Mouse (Mus musculus): ENCODE measurements around the gene Alkbh3.

Gene Alkbh3

GRCm38 (mm10) chr2:93963802-93964201 lies 46.8 kb downstream of the Alkbh3 start:
- no peak overlapping the region for H3K4me3 ChIP-seq (replicated peaks; ENCODE audit: low read length)
- H3K4me1 ChIP-seq (replicated peaks; ENCODE audit: low read depth, low read length): peaks cover 17% of the 10 kb centered on the region
- no peaks in the 10 kb centered on the region for H3K36me3 ChIP-seq (ENCODE audit: insufficient read depth, low read length)
- TF ChIP-seq CTCF (conservative IDR thresholded peaks at IDR 0.05; ENCODE audit: low read length) (no peak), POU5F1 (IDR thresholded peaks at IDR 0.05; ENCODE audit: borderline replicate concordance, low read length) (no peak), NANOG (IDR thresholded peaks at IDR 0.05; ENCODE audit: borderline replicate concordance, low read length) (no peak)
- peaks cover 23% of the 10 kb centered on the region for H3K27me3 ChIP-seq (ENCODE audit: insufficient read depth, low read length)
- H3K9me3 ChIP-seq (ENCODE audit: low read length): peaks cover 8% of the 10 kb centered on the region; the same call in 1 of the 2 replicates

GRCm38 (mm10) chr2:93961716-93962115 lies 48.9 kb downstream of the Alkbh3 start:
- Histone ChIP-seq H3K9me3 (ENCODE audit: low read length) (peaks cover 8% of the 10 kb centered on the region; the same call in 1 of the 2 replicates), H3K4me3 (replicated peaks; ENCODE audit: low read length) (no peak overlapping the region), H3K36me3 (ENCODE audit: insufficient read depth, low read length) (no peaks in the 10 kb centered on the region), H3K27me3 (ENCODE audit: insufficient read depth, low read length) (peaks cover 44% of the 10 kb centered on the region), H3K4me1 (replicated peaks; ENCODE audit: low read depth, low read length) (peaks cover 24% of the 10 kb centered on the region)
- TF ChIP-seq CTCF (conservative IDR thresholded peaks at IDR 0.05; ENCODE audit: low read length): no peak
- TF ChIP-seq NANOG (IDR thresholded peaks at IDR 0.05; ENCODE audit: borderline replicate concordance, low read length): no peak
- TF ChIP-seq POU5F1 (IDR thresholded peaks at IDR 0.05; ENCODE audit: borderline replicate concordance, low read length): no peak

- peaks cover 8% of the 10 kb centered on the region; the same call in 1 of the 2 replicates for H3K9me3 ChIP-seq (ENCODE audit: low read length)
- peaks cover 27% of the 10 kb centered on the region for H3K4me1 ChIP-seq (replicated peaks; ENCODE audit: low read depth, low read length)
- peaks cover 62% of the 10 kb centered on the region for H3K27me3 ChIP-seq (ENCODE audit: insufficient read depth, low read length)
- H3K36me3 ChIP-seq (ENCODE audit: insufficient read depth, low read length): no peaks in the 10 kb centered on the region
- H3K4me3 ChIP-seq (replicated peaks; ENCODE audit: low read length): no peak overlapping the region
- TF ChIP-seq CTCF (conservative IDR thresholded peaks at IDR 0.05; ENCODE audit: low read length): no peak
- no peak for TF ChIP-seq POU5F1 (IDR thresholded peaks at IDR 0.05; ENCODE audit: borderline replicate concordance, low read length)
- TF ChIP-seq NANOG (IDR thresholded peaks at IDR 0.05; ENCODE audit: borderline replicate concordance, low read length): no peak
Observed at GRCm38 (mm10) chr2:93959346-93959745, 51.3 kb downstream of the Alkbh3 start.

- peaks cover 73% of the 10 kb centered on the region for H3K27me3 ChIP-seq (ENCODE audit: insufficient read depth, low read length)
- no peak overlapping the region for H3K4me3 ChIP-seq (replicated peaks; ENCODE audit: low read length)
- peaks cover 8% of the 10 kb centered on the region; the same call in 1 of the 2 replicates for H3K9me3 ChIP-seq (ENCODE audit: low read length)
- TF ChIP-seq POU5F1 (IDR thresholded peaks at IDR 0.05; ENCODE audit: borderline replicate concordance, low read length): no peak
- TF ChIP-seq CTCF (conservative IDR thresholded peaks at IDR 0.05; ENCODE audit: low read length): no peak
- no peak for TF ChIP-seq NANOG (IDR thresholded peaks at IDR 0.05; ENCODE audit: borderline replicate concordance, low read length)
- H3K4me1 ChIP-seq (replicated peaks; ENCODE audit: low read depth, low read length): peaks cover 32% of the 10 kb centered on the region
- no peaks in the 10 kb centered on the region for H3K36me3 ChIP-seq (ENCODE audit: insufficient read depth, low read length)
Observed at GRCm38 (mm10) chr2:93958216-93958615, 52.4 kb downstream of the Alkbh3 start.

- TF ChIP-seq POU5F1 (IDR thresholded peaks at IDR 0.05; ENCODE audit: borderline replicate concordance, low read length): no peak
- TF ChIP-seq NANOG (IDR thresholded peaks at IDR 0.05; ENCODE audit: borderline replicate concordance, low read length): no peak
- TF ChIP-seq CTCF (conservative IDR thresholded peaks at IDR 0.05; ENCODE audit: low read length): no peak
- Histone ChIP-seq H3K27me3 (ENCODE audit: insufficient read depth, low read length) (peaks cover 76% of the 10 kb centered on the region), H3K9me3 (ENCODE audit: low read length) (peaks cover 8% of the 10 kb centered on the region; the same call in 1 of the 2 replicates), H3K36me3 (ENCODE audit: insufficient read depth, low read length) (no peaks in the 10 kb centered on the region), H3K4me3 (replicated peaks; ENCODE audit: low read length) (peak overlapping the region; percentile 77; the same call in 1 of the 2 replicates), H3K4me1 (replicated peaks; ENCODE audit: low read depth, low read length) (peaks cover 32% of the 10 kb centered on the region)
Observed at GRCm38 (mm10) chr2:93957785-93958175, 52.8 kb downstream of the Alkbh3 start.

GRCm38 (mm10) chr2:93956908-93957784 lies 53.5 kb downstream of the Alkbh3 start, which contains the start of gene Gm13889:
Gene Gm13889, minus strand, starts transcription at chr2:93957201.
- Histone ChIP-seq H3K4me3 (replicated peaks; ENCODE audit: low read length) (peak within 1 kb of the TSS; percentile 77), H3K9me3 (ENCODE audit: low read length) (peaks cover 8% of the 10 kb centered on the region; the same call in 1 of the 2 replicates), H3K27me3 (ENCODE audit: insufficient read depth, low read length) (peaks cover 82% of the 10 kb centered on the region), H3K4me1 (replicated peaks; ENCODE audit: low read depth, low read length) (peaks cover 32% of the 10 kb centered on the region), H3K36me3 (ENCODE audit: insufficient read depth, low read length) (no peaks in the 10 kb centered on the region)
- TF ChIP-seq CTCF (conservative IDR thresholded peaks at IDR 0.05; ENCODE audit: low read length) (no peak), NANOG (IDR thresholded peaks at IDR 0.05; ENCODE audit: borderline replicate concordance, low read length) (no peak), POU5F1 (IDR thresholded peaks at IDR 0.05; ENCODE audit: borderline replicate concordance, low read length) (no peak)

- Histone ChIP-seq H3K4me1 (replicated peaks; ENCODE audit: low read depth, low read length) (peaks cover 32% of the 10 kb centered on the region), H3K27me3 (ENCODE audit: insufficient read depth, low read length) (peaks cover 84% of the 10 kb centered on the region), H3K9me3 (ENCODE audit: low read length) (peaks cover 10% of the 10 kb centered on the region), H3K4me3 (replicated peaks; ENCODE audit: low read length) (peak overlapping the region; percentile 77), H3K36me3 (ENCODE audit: insufficient read depth, low read length) (no peaks in the 10 kb centered on the region)
- TF ChIP-seq CTCF (conservative IDR thresholded peaks at IDR 0.05; ENCODE audit: low read length) (no peak), NANOG (IDR thresholded peaks at IDR 0.05; ENCODE audit: borderline replicate concordance, low read length) (no peak), POU5F1 (IDR thresholded peaks at IDR 0.05; ENCODE audit: borderline replicate concordance, low read length) (no peak)
Observed at GRCm38 (mm10) chr2:93956331-93956801, 54.2 kb downstream of the Alkbh3 start.

- Histone ChIP-seq H3K36me3 (ENCODE audit: insufficient read depth, low read length) (no peaks in the 10 kb centered on the region), H3K4me3 (replicated peaks; ENCODE audit: low read length) (peak overlapping the region; percentile 77), H3K9me3 (ENCODE audit: low read length) (peaks cover 6% of the 10 kb centered on the region), H3K27me3 (ENCODE audit: insufficient read depth, low read length) (peaks cover 84% of the 10 kb centered on the region), H3K4me1 (replicated peaks; ENCODE audit: low read depth, low read length) (peaks cover 32% of the 10 kb centered on the region)
- TF ChIP-seq POU5F1 (IDR thresholded peaks at IDR 0.05; ENCODE audit: borderline replicate concordance, low read length): no peak
- no peak for TF ChIP-seq CTCF (conservative IDR thresholded peaks at IDR 0.05; ENCODE audit: low read length)
- TF ChIP-seq NANOG (IDR thresholded peaks at IDR 0.05; ENCODE audit: borderline replicate concordance, low read length): no peak
Observed at GRCm38 (mm10) chr2:93955886-93956285, 54.7 kb downstream of the Alkbh3 start.

All from E14TG2a.4 (cell line).